Mouse (Mus musculus): Measurements from ENCODE around the gene Zmym3.
"Not testable (repeated sequence)": the region's sequence is repeated elsewhere in the genome, so short reads cannot be mapped to it uniquely, and the experiment has no call there.

Gene Zmym3

GRCm38 (mm10) chrX:101388866-101389537, 31.6 kb downstream of the Zmym3 start:
- no peaks in the 10 kb centered on the region for H3K27me3 ChIP-seq (ENCODE audit: control insufficient read depth, insufficient read depth, low read length, poor library complexity, severe bottlenecking)
- DNase-seq (ENCODE audit: low read depth, low spot score), result no peak

DNA sequence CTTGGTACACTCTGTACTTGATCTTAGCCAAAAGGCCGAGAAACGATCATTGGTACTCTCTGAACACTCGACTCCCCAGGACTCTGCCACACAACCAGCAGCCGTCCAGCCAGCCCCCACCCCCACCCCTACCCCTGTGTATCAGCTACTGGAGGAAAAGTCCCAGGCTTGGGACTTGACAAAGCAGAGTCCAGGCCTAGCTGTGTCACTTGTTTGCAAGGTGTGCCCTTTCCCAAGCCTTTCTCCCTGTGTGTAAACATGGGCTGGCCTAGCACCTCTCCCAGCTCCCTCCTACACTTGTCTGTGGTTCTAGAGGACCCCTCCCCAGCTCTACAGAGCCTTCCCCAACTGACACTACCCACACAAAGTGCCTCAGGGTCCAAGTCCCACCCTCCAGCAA, 34.4 kb downstream of the Zmym3 start:
- Histone ChIP-seq H3K27me3 (ENCODE audit: control insufficient read depth, insufficient read depth, low read length, poor library complexity, severe bottlenecking) (no peaks in the 10 kb centered on the region), H3K36me3 (ENCODE audit: control insufficient read depth, insufficient read depth, low read length, poor library complexity, severe bottlenecking) (no peaks in the 10 kb centered on the region)
- DNase-seq (ENCODE audit: low read depth, low spot score), result no peak

More at GRCm38 (mm10) chrX:101388866-101389537, 31.6 kb downstream of the Zmym3 start:
- no peaks in the 10 kb centered on the region for H3K36me3 ChIP-seq (ENCODE audit: control insufficient read depth, insufficient read depth, low read length, poor library complexity, severe bottlenecking)

GRCm38 (mm10) chrX:101384439-101385137, 36.1 kb downstream of the Zmym3 start:
- H3K27me3 ChIP-seq (ENCODE audit: control insufficient read depth, insufficient read depth, low read length, poor library complexity, severe bottlenecking), result no peaks in the 10 kb centered on the region
- DNase-seq (ENCODE audit: low read depth, low spot score), result no peak
- H3K36me3 ChIP-seq (ENCODE audit: control insufficient read depth, insufficient read depth, low read length, poor library complexity, severe bottlenecking), result no peaks in the 10 kb centered on the region

DNA sequence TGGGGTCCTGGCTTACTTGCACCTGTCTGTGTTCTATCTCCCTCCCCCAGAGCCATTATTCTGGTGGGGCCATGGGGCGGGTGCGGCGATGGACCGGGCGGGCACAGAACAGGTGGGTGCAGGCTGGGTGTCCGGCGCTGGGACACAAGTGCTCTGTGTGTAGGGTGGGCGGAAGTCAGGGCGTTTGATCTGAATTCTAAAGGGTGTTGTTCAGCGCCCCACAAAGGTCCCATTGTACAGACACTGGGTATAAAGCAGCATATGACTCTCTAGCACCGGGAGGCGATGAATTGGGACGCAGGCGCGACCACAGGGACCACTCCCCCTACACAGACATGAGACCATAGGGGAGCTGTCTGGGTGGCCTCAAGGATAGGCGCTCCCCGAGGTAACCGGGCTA, 37.2 kb downstream of the Zmym3 start:
- no peaks in the 10 kb centered on the region for H3K36me3 ChIP-seq (ENCODE audit: control insufficient read depth, insufficient read depth, low read length, poor library complexity, severe bottlenecking)
- H3K27me3 ChIP-seq (ENCODE audit: control insufficient read depth, insufficient read depth, low read length, poor library complexity, severe bottlenecking), result no peaks in the 10 kb centered on the region
- no peak for DNase-seq (ENCODE audit: low read depth, low spot score)

DNA sequence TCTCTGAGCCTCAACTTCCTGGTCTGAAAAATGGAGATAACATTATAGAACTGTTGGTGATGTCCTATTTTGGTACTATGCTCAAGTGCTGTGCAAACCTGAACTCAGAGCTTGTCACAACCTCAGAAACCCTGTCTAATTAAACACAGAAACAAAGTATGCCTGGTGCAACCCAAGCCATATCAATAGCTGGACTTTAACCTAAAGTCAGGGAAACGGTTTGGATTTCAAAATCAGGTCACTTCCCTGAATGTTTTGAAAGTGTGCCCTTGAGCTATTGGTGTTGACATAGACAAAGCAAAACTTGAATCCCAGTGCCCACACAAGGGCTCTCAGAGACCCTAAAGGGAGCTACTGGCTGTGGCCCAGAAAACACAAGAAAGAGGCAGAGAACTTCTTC, 40.9 kb downstream of the Zmym3 start:
- H3K36me3 ChIP-seq (ENCODE audit: control insufficient read depth, insufficient read depth, low read length, poor library complexity, severe bottlenecking), result no peaks in the 10 kb centered on the region
- no peak for DNase-seq (ENCODE audit: low read depth, low spot score)
- no peaks in the 10 kb centered on the region for H3K27me3 ChIP-seq (ENCODE audit: control insufficient read depth, insufficient read depth, low read length, poor library complexity, severe bottlenecking)

DNA sequence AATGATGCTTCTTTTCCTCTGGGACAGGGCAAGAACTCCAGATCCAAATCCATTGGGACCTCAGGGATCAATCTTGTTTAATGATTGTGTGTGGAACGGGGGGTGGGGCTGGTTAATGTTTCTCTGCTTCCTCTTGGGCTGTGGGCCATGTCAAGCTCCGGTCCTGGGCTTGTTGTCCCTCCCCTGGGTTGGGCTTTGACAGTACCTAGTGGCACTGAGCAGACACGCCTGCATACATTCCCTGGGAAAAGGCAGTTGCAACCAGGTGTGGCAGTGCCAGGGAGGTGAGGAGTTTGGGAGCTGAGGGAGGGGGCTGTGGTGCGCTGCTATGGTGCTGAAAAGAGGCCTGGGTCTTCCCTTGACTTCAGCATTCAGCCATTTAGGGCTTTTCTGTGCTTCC, 43.6 kb downstream of the Zmym3 start:
- Histone ChIP-seq H3K36me3 (ENCODE audit: control insufficient read depth, insufficient read depth, low read length, poor library complexity, severe bottlenecking) (no peaks in the 10 kb centered on the region), H3K27me3 (ENCODE audit: control insufficient read depth, insufficient read depth, low read length, poor library complexity, severe bottlenecking) (no peaks in the 10 kb centered on the region)
- no peak for DNase-seq (ENCODE audit: low read depth, low spot score)

DNA sequence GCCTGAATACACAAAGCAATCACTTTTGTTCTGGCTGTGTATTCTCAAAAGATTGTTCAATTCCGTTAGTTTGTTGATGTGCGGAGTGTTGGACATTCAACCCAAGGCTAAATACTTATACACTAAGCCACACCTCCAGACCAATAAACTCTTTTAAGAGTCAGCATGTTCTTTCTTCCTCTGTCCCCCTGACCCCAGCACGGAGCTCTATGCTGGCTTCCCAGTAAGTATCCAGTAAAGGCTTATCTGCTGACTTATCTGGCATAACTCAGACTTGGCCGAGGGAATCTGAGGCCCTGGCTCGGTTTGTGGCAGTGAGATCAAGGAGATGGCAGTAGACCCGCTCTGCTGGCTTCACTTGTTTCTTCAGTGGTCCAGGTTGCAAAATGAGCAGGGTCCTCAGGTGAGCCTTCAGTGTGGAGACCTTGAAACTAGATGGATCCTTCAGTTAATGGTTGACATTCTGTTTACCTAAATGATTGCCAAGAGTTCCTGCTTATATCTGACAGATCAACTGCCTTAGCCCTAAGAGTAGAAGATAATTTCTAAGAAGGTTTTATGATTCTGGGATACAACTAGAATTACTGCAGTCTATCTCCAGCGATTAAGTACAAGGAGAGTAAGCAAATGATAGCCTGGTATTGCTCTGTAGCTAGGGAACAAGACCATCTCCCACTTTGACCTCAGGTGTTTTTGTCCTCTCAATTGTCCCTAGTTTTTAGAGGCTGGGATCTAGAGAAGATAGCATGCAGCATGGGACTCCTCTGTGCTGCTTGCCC, 44.3 kb downstream of the Zmym3 start, which contains the start of gene Gjb1:
TSS of gene Gjb1 (plus strand) at position 189 of the 779 bp plus-strand sequence.
- no peaks in the 10 kb centered on the region for H3K36me3 ChIP-seq (ENCODE audit: control insufficient read depth, insufficient read depth, low read length, poor library complexity, severe bottlenecking)
- no peak for DNase-seq (ENCODE audit: low read depth, low spot score)
- no peaks in the 10 kb centered on the region for H3K27me3 ChIP-seq (ENCODE audit: control insufficient read depth, insufficient read depth, low read length, poor library complexity, severe bottlenecking)

- Histone ChIP-seq H3K27me3 (ENCODE audit: control insufficient read depth, insufficient read depth, low read length, poor library complexity, severe bottlenecking) (no peaks in the 10 kb centered on the region), H3K36me3 (ENCODE audit: control insufficient read depth, insufficient read depth, low read length, poor library complexity, severe bottlenecking) (no peaks in the 10 kb centered on the region)
- no peak for DNase-seq (ENCODE audit: low read depth, low spot score)
These were observed 47.7 kb downstream of the Zmym3 start for GRCm38 (mm10) chrX:101372946-101373345.

GRCm38 (mm10) chrX:101370573-101370972, 50.1 kb downstream of the Zmym3 start:
- DNase-seq (ENCODE audit: low read depth, low spot score), result no peak
- Histone ChIP-seq H3K27me3 (ENCODE audit: control insufficient read depth, insufficient read depth, low read length, poor library complexity, severe bottlenecking) (no peaks in the 10 kb centered on the region), H3K36me3 (ENCODE audit: control insufficient read depth, insufficient read depth, low read length, poor library complexity, severe bottlenecking) (no peaks in the 10 kb centered on the region)

DNA sequence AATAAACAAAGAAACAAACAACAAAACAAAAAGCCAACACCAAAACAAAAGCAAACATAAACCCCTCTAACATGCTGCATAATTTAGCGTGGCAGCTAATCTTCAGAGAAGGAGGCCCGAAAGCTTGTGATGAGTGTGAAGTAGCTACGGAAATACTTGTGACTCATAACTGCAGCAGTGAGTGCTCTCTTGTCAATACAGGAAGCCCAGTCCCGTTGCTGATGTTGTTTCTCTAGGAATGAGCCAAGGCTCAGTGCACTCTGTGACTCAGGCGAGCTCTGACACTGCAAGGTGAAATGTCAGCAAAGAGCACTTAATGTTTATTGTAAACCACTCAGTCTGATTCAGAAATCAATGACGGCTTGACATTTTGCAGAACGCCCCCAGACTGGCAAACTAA, 51.6 kb downstream of the Zmym3 start:
- no peaks in the 10 kb centered on the region for H3K27me3 ChIP-seq (ENCODE audit: control insufficient read depth, insufficient read depth, low read length, poor library complexity, severe bottlenecking)
- H3K36me3 ChIP-seq (ENCODE audit: control insufficient read depth, insufficient read depth, low read length, poor library complexity, severe bottlenecking), result no peaks in the 10 kb centered on the region
- no peak for DNase-seq (ENCODE audit: low read depth, low spot score)

DNA sequence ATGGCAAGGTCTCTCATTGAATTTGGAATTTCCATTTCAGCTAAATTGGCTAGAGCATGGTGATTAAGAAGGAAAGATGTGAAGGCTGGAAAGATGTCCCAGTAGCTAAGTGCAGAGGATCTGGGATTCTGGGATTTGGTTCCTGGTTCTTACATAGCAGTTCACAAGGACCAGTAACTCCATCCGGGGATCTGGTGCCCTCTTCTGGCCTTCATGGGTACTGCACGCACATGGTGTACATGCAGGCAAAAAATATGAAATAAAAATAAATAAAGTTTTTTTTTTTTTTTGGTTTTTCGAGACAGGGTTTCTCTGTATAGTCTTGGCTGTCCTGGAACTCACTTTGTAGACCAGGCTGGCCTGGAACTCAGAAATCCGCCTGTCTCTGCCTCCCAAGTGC, 61.7 kb downstream of the Zmym3 start:
- H3K27me3 ChIP-seq (ENCODE audit: control insufficient read depth, insufficient read depth, low read length, poor library complexity, severe bottlenecking); H3K36me3 ChIP-seq (ENCODE audit: control insufficient read depth, insufficient read depth, low read length, poor library complexity, severe bottlenecking): not testable (repeated sequence)
- DNase-seq (ENCODE audit: low read depth, low spot score), result peak; percentile 11

All from splenic B cell, adult 2 months (primary cell).